Mouse (Mus musculus): ENCODE results near the gene Miga2. TPM values are rescaled to one million over a fixed set of nuclear protein-coding genes. Genes with fewer than 3 reads are reported as not detected.

Miga2 gene
- polyA plus RNA-seq, 1 experiment from 2014 or later: 16.8 TPM

DNA sequence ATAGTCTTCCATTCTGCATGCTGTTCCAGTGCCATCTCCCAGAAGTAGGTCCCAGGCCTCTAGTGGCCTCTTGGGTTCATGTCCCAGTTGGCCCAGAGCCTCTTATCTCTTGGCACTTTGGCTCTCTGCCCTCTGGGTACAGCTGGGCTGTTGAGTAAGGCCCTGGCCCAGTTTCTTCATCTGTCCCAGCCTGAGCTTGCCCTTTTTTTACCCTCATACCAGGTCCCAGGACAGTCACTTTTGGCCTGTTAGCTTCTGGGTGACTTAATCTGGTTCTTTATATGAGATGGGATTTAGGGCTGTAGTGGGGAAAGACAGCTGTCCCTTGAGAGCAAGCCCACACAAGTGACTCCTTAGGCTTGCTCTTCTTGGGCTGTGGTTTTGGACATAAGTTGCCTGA, 65.1 kb downstream of the Miga2 start:
- Histone ChIP-seq H3K9me3 (ENCODE audit: control insufficient read depth, low read length) (no peaks in the 10 kb centered on the region), H3K4me2 (replicated peaks; ENCODE audit: low read depth) (no peak overlapping the region), H3K27ac (replicated peaks) (no peak overlapping the region), H3K9ac (ENCODE audit: low read length) (no peak overlapping the region), H3K27me3 (ENCODE audit: control insufficient read depth, insufficient read depth, low read length) (no peaks in the 10 kb centered on the region), H3K4me1 (replicated peaks; ENCODE audit: control insufficient read depth, insufficient read depth) (no peaks in the 10 kb centered on the region), H3K36me3 (ENCODE audit: control insufficient read depth, insufficient read depth, low read length) (peaks cover 39% of the 10 kb centered on the region), H3K4me3 (ENCODE audit: low read depth, low read length) (no peak overlapping the region)
- TF ChIP-seq CTCF (IDR thresholded peaks at IDR 0.05; ENCODE audit: low read depth): no peak
- no peak for TF ChIP-seq EP300 (optimal IDR thresholded peaks at IDR 0.05)
- DNase-seq (ENCODE audit: low spot score) (no peak), ATAC-seq (ENCODE audit: low FRiP score, low TSS enrichment) (no peak)

Small RNA genes lying within 50 kb of the gene (microRNA-seq; reads per million reads assigned to microRNA genes)
- gene Gm47292: not detected

Other genes with a start within 250 kb of the Miga2 start
- 2.9 and 3.1 TPM in 2 replicates for gene Zer1, start 239.6 kb upstream of the Miga2 start, polyA plus RNA-seq (2015; fragmentation: Nextera tagmentation; extraction: Ambion mirVana)
- 3.7 and 3.9 TPM in 2 replicates for gene Tbc1d13, start 230.5 kb upstream of the Miga2 start, polyA plus RNA-seq (2015; fragmentation: Nextera tagmentation; extraction: Ambion mirVana)
- 35.3 and 41.2 TPM in 2 replicates for gene Endog, start 192.7 kb upstream of the Miga2 start, polyA plus RNA-seq (2015; fragmentation: Nextera tagmentation; extraction: Ambion mirVana)
- 23.9 and 24.0 TPM in 2 replicates for gene Spout1, start 185.8 kb upstream of the Miga2 start, polyA plus RNA-seq (2015; fragmentation: Nextera tagmentation; extraction: Ambion mirVana)
- gene Kyat1, start 158.4 kb upstream of the Miga2 start, polyA plus RNA-seq (2015; fragmentation: Nextera tagmentation; extraction: Ambion mirVana): 81.2 and 89.3 TPM in 2 replicates
- gene Lrrc8a, start 126.5 kb upstream of the Miga2 start, polyA plus RNA-seq (2015; fragmentation: Nextera tagmentation; extraction: Ambion mirVana): 30.3 and 31.7 TPM in 2 replicates
- 0.05 and 0.11 TPM in 2 replicates for gene Gm28035, start 123.7 kb upstream of the Miga2 start, polyA plus RNA-seq (2015; fragmentation: Nextera tagmentation; extraction: Ambion mirVana)
- 5.8 and 7.1 TPM in 2 replicates for gene Phyhd1, start 98.0 kb upstream of the Miga2 start, polyA plus RNA-seq (2015; fragmentation: Nextera tagmentation; extraction: Ambion mirVana)
- not detected in 2 replicates for gene Gm28038, start 83.2 kb upstream of the Miga2 start, polyA plus RNA-seq (2015; fragmentation: Nextera tagmentation; extraction: Ambion mirVana)
- 21.1 and 21.9 TPM in 2 replicates for gene Dolk, start 77.9 kb upstream of the Miga2 start, polyA plus RNA-seq (2015; fragmentation: Nextera tagmentation; extraction: Ambion mirVana)
- gene Nup188, start 77.8 kb upstream of the Miga2 start, polyA plus RNA-seq (2015; fragmentation: Nextera tagmentation; extraction: Ambion mirVana): 8.5 and 9.9 TPM in 2 replicates
- 84.9 and 102 TPM in 2 replicates for gene Sh3glb2, start 4.9 kb upstream of the Miga2 start, polyA plus RNA-seq (2015; fragmentation: Nextera tagmentation; extraction: Ambion mirVana)
- gene Dolpp1, start 28.0 kb downstream of the Miga2 start, polyA plus RNA-seq (2015; fragmentation: Nextera tagmentation; extraction: Ambion mirVana): 29.8 and 32.9 TPM in 2 replicates
- gene Crat, start 51.6 kb downstream of the Miga2 start, polyA plus RNA-seq (2015; fragmentation: Nextera tagmentation; extraction: Ambion mirVana): 22.0 and 25.9 TPM in 2 replicates
- gene Ptpa, start 51.8 kb downstream of the Miga2 start, polyA plus RNA-seq (2015; fragmentation: Nextera tagmentation; extraction: Ambion mirVana): 76.6 and 79.6 TPM in 2 replicates
- gene Ier5l, start 110.0 kb downstream of the Miga2 start, polyA plus RNA-seq (2015; fragmentation: Nextera tagmentation; extraction: Ambion mirVana): 1.8 and 4.4 TPM in 2 replicates
- 0.57 and 0.63 TPM in 2 replicates for gene Cstad, start 230.8 kb downstream of the Miga2 start, polyA plus RNA-seq (2015; fragmentation: Nextera tagmentation; extraction: Ambion mirVana)

Measured in stomach, postnatal 0 days (tissue).